Mouse (Mus musculus): ENCODE measurements around the gene Foxo1.

DNA sequence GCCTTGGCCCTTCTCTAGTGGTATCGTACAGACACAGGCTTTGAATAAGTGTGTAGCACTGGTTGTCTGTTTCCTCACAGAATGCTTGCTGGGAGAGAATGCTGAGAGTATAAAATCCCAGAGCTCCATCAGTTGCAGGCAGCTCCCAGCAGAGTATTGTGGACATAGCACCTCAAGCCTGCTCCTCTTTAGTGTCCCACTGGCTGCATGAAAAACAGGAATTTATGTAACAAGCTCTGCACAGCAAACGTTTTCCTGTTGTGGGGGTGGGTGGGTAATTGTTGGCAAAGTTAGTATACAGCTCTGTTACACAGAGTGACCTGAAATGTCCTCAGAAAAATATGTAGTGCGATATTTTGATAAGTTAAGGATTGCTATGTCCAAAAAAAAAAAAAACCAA is 74.1 kb downstream of the Foxo1 start:
- TF ChIP-seq POLR2A (IDR thresholded peaks at IDR 0.05; ENCODE audit: low read depth, low read length) (no peak), CTCF (IDR thresholded peaks at IDR 0.05; ENCODE audit: borderline replicate concordance, insufficient read depth, low read length) (no peak)

All from embryonic fibroblast, embryonic 13.5 days (primary cell).